8 mouse cellular contexts compared by ENCODE assay signal in genomic region chr10:70098626-70099025, GRCm38 (mm10). TPM values are rescaled to one million over a fixed set of nuclear protein-coding genes. Genes with fewer than 3 reads are reported as not detected.
A peak's percentile ranks its signal among the peaks of the same experiment; 100 is the strongest.
DNase-seq lines count a peak whose midpoint lies in the region; ATAC-seq and TF ChIP-seq lines count a peak whose summit lies in the region.

No protein-coding gene starts in this region.

- H3K36me3 ChIP-seq in heart, embryonic 11.5 days (ENCODE audit: control insufficient read depth, insufficient read depth, low read length): peaks cover 2% of the 10 kb centered on the region; the same call in 1 of the 2 replicates
- peaks cover 26% of the 10 kb centered on the region for H3K36me3 ChIP-seq in E14TG2a.4 (ENCODE audit: insufficient read depth, low read length)
- 0 out of 2 replicates have a peak, but pooled peaks cover 2% of the 10 kb centered on the region for H3K36me3 ChIP-seq in forebrain, embryonic 16.5 days (ENCODE audit: control insufficient read depth, insufficient read depth)
- no peaks in the 10 kb centered on the region; the same call in 1 of the 2 replicates for H3K36me3 ChIP-seq in midbrain, embryonic 11.5 days (ENCODE audit: control insufficient read depth, insufficient read depth, low read length)

- peak overlapping the region; percentile 68 for H3K4me2 ChIP-seq in heart, embryonic 11.5 days
- H3K4me2 ChIP-seq in forebrain, embryonic 16.5 days (ENCODE audit: low read length): peak overlapping the region; percentile 93
- peak overlapping the region; percentile 86 for H3K4me2 ChIP-seq in midbrain, embryonic 11.5 days

- H3K9me3 ChIP-seq in heart, embryonic 11.5 days (replicated peaks; ENCODE audit: control insufficient read depth, low read length): peaks cover 3% of the 10 kb centered on the region; the same call in 1 of the 2 replicates
- no peaks in the 10 kb centered on the region for H3K9me3 ChIP-seq in E14TG2a.4 (ENCODE audit: low read length)
- H3K9me3 ChIP-seq in forebrain, embryonic 16.5 days (ENCODE audit: control insufficient read depth, low read length): no peaks in the 10 kb centered on the region
- no peaks in the 10 kb centered on the region for H3K9me3 ChIP-seq in midbrain, embryonic 11.5 days (ENCODE audit: control insufficient read depth, low read length)

- peak overlapping the region; percentile 88 for H3K27ac ChIP-seq in heart, embryonic 11.5 days (ENCODE audit: low read depth, low read length)
- H3K27ac ChIP-seq in forebrain, embryonic 16.5 days (ENCODE audit: low read length): peak overlapping the region; percentile 80
- no peak overlapping the region for H3K27ac ChIP-seq in midbrain, embryonic 11.5 days (ENCODE audit: low read depth, low read length)

- DNase-seq in heart, postnatal 14 days: no peak
- no peak for DNase-seq in midbrain, embryonic 11.5 days (ENCODE audit: low spot score, missing footprints)
- no peak for DNase-seq in left cerebral cortex, adult 18-20 months (ENCODE audit: low spot score in 2 of 2)
- no peak for DNase-seq in cerebellum, postnatal 4 days (ENCODE audit: low spot score in 2 of 2)
- no peak for DNase-seq in ovary, postnatal 14 days (ENCODE audit: low spot score)

- WGBS in heart, embryonic 11.5 days (ENCODE audit: insufficient replicate concordance): 5% methylated on average over 6 of the region's 6 CpGs
- 5% methylated on average over 6 of the region's 6 CpGs for WGBS in forebrain, embryonic 16.5 days
- WGBS in midbrain, embryonic 11.5 days: 12% methylated on average over 6 of the region's 6 CpGs

- H3K27me3 ChIP-seq in heart, embryonic 11.5 days (ENCODE audit: control insufficient read depth, insufficient read depth, low read length): no peaks in the 10 kb centered on the region
- H3K27me3 ChIP-seq in E14TG2a.4 (ENCODE audit: insufficient read depth, low read length): no peaks in the 10 kb centered on the region
- no peaks in the 10 kb centered on the region for H3K27me3 ChIP-seq in forebrain, embryonic 16.5 days (replicated peaks; ENCODE audit: control insufficient read depth, insufficient read depth, low read length)
- H3K27me3 ChIP-seq in midbrain, embryonic 11.5 days (ENCODE audit: control insufficient read depth, insufficient read depth, low read length): no peaks in the 10 kb centered on the region

- no peak for TF ChIP-seq CTCF in E14TG2a.4 (conservative IDR thresholded peaks at IDR 0.05; ENCODE audit: low read length)

- peak overlapping the region; percentile 98 for H3K9ac ChIP-seq in heart, embryonic 11.5 days (ENCODE audit: low read depth, low read length)
- H3K9ac ChIP-seq in forebrain, embryonic 16.5 days (replicated peaks; ENCODE audit: low read depth, low read length): peak overlapping the region; percentile 91
- H3K9ac ChIP-seq in midbrain, embryonic 11.5 days (ENCODE audit: low read length): peak overlapping the region; percentile 93

- peaks cover 28% of the 10 kb centered on the region for H3K4me1 ChIP-seq in heart, embryonic 11.5 days (ENCODE audit: control insufficient read depth, insufficient read depth, low read length)
- peaks cover 72% of the 10 kb centered on the region for H3K4me1 ChIP-seq in E14TG2a.4 (replicated peaks; ENCODE audit: low read depth, low read length)
- peaks cover 31% of the 10 kb centered on the region for H3K4me1 ChIP-seq in forebrain, embryonic 16.5 days (replicated peaks; ENCODE audit: control insufficient read depth, insufficient read depth, low read length)
- H3K4me1 ChIP-seq in midbrain, embryonic 11.5 days (ENCODE audit: control insufficient read depth, insufficient read depth, low read length): peaks cover 23% of the 10 kb centered on the region

- peak overlapping the region; percentile 98 for H3K4me3 ChIP-seq in heart, embryonic 11.5 days (ENCODE audit: low read depth, low read length)
- H3K4me3 ChIP-seq in E14TG2a.4 (replicated peaks; ENCODE audit: low read length): peak overlapping the region; percentile 94
- H3K4me3 ChIP-seq in forebrain, embryonic 16.5 days (replicated peaks; ENCODE audit: low read length): peak overlapping the region; percentile 96
- peak overlapping the region; percentile 93 for H3K4me3 ChIP-seq in midbrain, embryonic 11.5 days (ENCODE audit: low read depth, low read length)

- intact Hi-C loops in heart, postnatal 14 days (cut with DNase I): loop anchor here (5.0 kb wide), 5 partner anchors 34 to 199 kb away; no protein-coding TSS in a partner anchor

- ATAC-seq in heart, embryonic 11.5 days (replicated peaks; ENCODE audit: insufficient number of reproducible peaks, low FRiP score, low TSS enrichment): no peak
- ATAC-seq in forebrain, embryonic 16.5 days: no peak; the same call in 1 of the 2 replicates
- ATAC-seq in midbrain, embryonic 11.5 days (ENCODE audit: low FRiP score): no peak

RNA-seq across cellular contexts. Expression of gene Ccdc6, which starts 1.7 kb away (rescaled TPM):
- 18.5 and 23.0 TPM in 2 replicates for polyA plus RNA-seq in heart, embryonic 11.5 days (2014; fragmentation: Nextera tagmentation; extraction: Ambion mirVana)
- total RNA-seq in heart, postnatal 14 days (2021): 10 to 100 TPM; 31.0 to 31.4 TPM
- polyA plus RNA-seq in forebrain, embryonic 16.5 days (2015; fragmentation: Nextera tagmentation; extraction: Ambion mirVana): 16.1 and 18.1 TPM in 2 replicates
- 22.3 and 23.5 TPM in 2 replicates for polyA plus RNA-seq in midbrain, embryonic 11.5 days (2014; fragmentation: Nextera tagmentation; extraction: Ambion mirVana)
- total RNA-seq in left cerebral cortex, adult 18-20 months (2021): 10 to 100 TPM; 53.7 to 65.9 TPM
